Comparison of ENCODE assay signal across 8 mouse cellular contexts in the genomic region with DNA sequence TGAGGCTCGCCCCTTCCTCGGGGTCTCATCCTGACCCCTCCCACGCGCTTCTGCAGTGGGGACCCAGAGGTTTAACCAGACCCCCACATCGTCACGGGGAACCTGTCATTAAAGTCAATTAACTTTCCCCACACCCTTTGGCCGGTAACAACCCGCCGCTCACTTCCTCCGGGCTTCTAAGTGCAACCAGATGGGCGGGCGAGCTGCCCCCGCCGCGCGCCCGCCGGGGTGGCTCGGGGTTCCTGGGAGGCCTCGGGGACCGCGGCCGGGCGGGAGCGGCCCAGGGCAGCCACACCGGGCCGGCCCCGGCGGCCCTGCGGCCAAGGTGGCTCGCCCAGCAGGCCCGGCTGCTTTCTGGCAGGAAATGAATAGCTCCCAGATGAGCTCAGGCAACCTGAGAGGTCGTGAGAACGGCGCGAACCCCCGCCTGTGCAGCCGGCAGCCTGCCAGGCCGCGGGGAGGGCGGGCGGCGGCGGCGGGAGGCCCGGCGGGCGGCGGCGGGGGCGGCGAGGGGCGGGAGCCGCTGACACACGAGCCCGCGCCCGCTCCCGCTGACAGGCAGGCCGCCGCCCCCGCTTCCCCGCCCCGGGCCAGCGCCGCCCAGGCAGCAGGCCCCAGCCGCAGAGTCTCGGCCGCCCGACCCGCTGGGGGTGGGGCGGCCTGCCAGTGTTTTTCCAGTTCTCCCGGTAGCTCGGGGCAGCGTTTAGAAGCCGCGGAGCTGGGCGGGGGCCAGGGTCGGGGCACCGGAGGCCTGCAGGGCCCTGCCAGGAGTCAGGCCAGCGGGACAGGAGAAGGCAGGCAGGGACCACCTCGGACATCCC. TPM values are rescaled to one million over a fixed set of nuclear protein-coding genes. Genes with fewer than 3 reads are reported as not detected.
A peak's percentile ranks its signal among the peaks of the same experiment; 100 is the strongest.
DNase-seq lines count a peak whose midpoint lies in the region; ATAC-seq and TF ChIP-seq lines count a peak whose summit lies in the region.

No protein-coding gene starts in this region.

- peaks cover 32% of the 10 kb centered on the region for H3K27me3 ChIP-seq in forebrain, embryonic 12.5 days
- H3K27me3 ChIP-seq in heart, postnatal 0 days (ENCODE audit: control insufficient read depth, insufficient read depth, low read length): 0 out of 2 replicates have a peak, but pooled peaks cover 9% of the 10 kb centered on the region
- H3K27me3 ChIP-seq in lung, embryonic 14.5 days (ENCODE audit: insufficient read depth, low read length): no peaks in the 10 kb centered on the region

- 0 out of 2 replicates have a peak, but pooled peaks have one; percentile 27 for TF ChIP-seq EP300 in heart, postnatal 0 days (IDR thresholded peaks at IDR 0.05; ENCODE audit: low read depth)

- no peaks in the 10 kb centered on the region for H3K9me3 ChIP-seq in forebrain, embryonic 12.5 days
- H3K9me3 ChIP-seq in heart, postnatal 0 days (replicated peaks; ENCODE audit: control insufficient read depth, low read length): no peaks in the 10 kb centered on the region
- no peaks in the 10 kb centered on the region for H3K9me3 ChIP-seq in lung, embryonic 14.5 days (ENCODE audit: low read depth, low read length)

- peak overlapping the region; percentile 86 for H3K4me2 ChIP-seq in forebrain, embryonic 12.5 days
- peak overlapping the region; percentile 78 for H3K4me2 ChIP-seq in heart, postnatal 0 days (ENCODE audit: low read depth, low read length)
- H3K4me2 ChIP-seq in lung, embryonic 14.5 days: peak overlapping the region; percentile 87

- DNase-seq in brain, adult 2 months (ENCODE audit: low read depth, low spot score): peak; percentile 64
- peak; percentile 86 for DNase-seq in heart, postnatal 0 days (ENCODE audit: low spot score)
- DNase-seq in kidney, postnatal 36 days: peak; percentile 94 to 97
- peak; percentile 93 for DNase-seq in lung, embryonic 14.5 days
- DNase-seq in ovary, postnatal 14 days (ENCODE audit: low spot score): peak; percentile 80
- DNase-seq in thymus, postnatal 10 days (ENCODE audit: low spot score in 2 of 2): peak; percentile 23 to 52

- WGBS in forebrain, embryonic 12.5 days: under 1% methylated on average over 77 of the region's 82 CpGs
- WGBS in heart, postnatal 0 days: under 1% methylated on average over 56 of the region's 82 CpGs
- under 1% methylated on average over 80 of the region's 82 CpGs for WGBS in lung, embryonic 14.5 days

- TF ChIP-seq CTCF in heart, postnatal 0 days (IDR thresholded peaks at IDR 0.05; ENCODE audit: low read depth): no peak
- no peak for TF ChIP-seq CTCF in lung, embryonic 14.5 days (IDR thresholded peaks at IDR 0.05; ENCODE audit: low read depth)

- peak overlapping the region; percentile 47 for H3K4me3 ChIP-seq in forebrain, embryonic 12.5 days (replicated peaks)
- H3K4me3 ChIP-seq in heart, postnatal 0 days (ENCODE audit: low read depth, low read length): peak overlapping the region; percentile 51
- peak overlapping the region; percentile 43 for H3K4me3 ChIP-seq in lung, embryonic 14.5 days (ENCODE audit: low read depth, low read length)

- H3K9ac ChIP-seq in forebrain, embryonic 12.5 days: peak overlapping the region; percentile 64
- H3K9ac ChIP-seq in heart, postnatal 0 days (replicated peaks; ENCODE audit: low read depth, low read length): peak overlapping the region; percentile 68
- H3K9ac ChIP-seq in lung, embryonic 14.5 days: peak overlapping the region; percentile 65

- ATAC-seq in CD4-positive, CD25-positive, alpha-beta regulatory T cell, adult 4 months: peak; percentile 56
- peak; percentile 58 for ATAC-seq in forebrain, embryonic 12.5 days (ENCODE audit: low FRiP score)
- peak; percentile 80 for ATAC-seq in heart, postnatal 0 days (ENCODE audit: insufficient read depth, low read depth)
- ATAC-seq in lung, embryonic 14.5 days (ENCODE audit: insufficient read depth): peak; percentile 82

- H3K36me3 ChIP-seq in forebrain, embryonic 12.5 days (replicated peaks): no peaks in the 10 kb centered on the region
- H3K36me3 ChIP-seq in heart, postnatal 0 days (replicated peaks; ENCODE audit: control insufficient read depth, insufficient read depth, low read length): no peaks in the 10 kb centered on the region
- peaks cover 11% of the 10 kb centered on the region for H3K36me3 ChIP-seq in lung, embryonic 14.5 days (ENCODE audit: insufficient read depth)

- peaks cover 45% of the 10 kb centered on the region for H3K4me1 ChIP-seq in forebrain, embryonic 12.5 days
- peaks cover 10% of the 10 kb centered on the region; the same call in 1 of the 2 replicates for H3K4me1 ChIP-seq in heart, postnatal 0 days (ENCODE audit: control insufficient read depth, insufficient read depth)
- H3K4me1 ChIP-seq in lung, embryonic 14.5 days (ENCODE audit: insufficient read depth): peaks cover 16% of the 10 kb centered on the region

- peak overlapping the region; percentile 84 for H3K27ac ChIP-seq in forebrain, embryonic 12.5 days
- H3K27ac ChIP-seq in heart, postnatal 0 days (ENCODE audit: low read depth): peak overlapping the region; percentile 92
- peak overlapping the region; percentile 99 for H3K27ac ChIP-seq in lung, embryonic 14.5 days (ENCODE audit: low read depth)

RNA-seq across cellular contexts. Expression of gene Hes1, which starts 6.0 kb away (rescaled TPM):
- polyA plus RNA-seq in CD4-positive, CD25-positive, alpha-beta regulatory T cell, adult 4 months (2017; shearing (Covaris generic)): under 1 TPM in 1 of 2 experiments, not detected in 1; 0.22 TPM
- 60.2 and 62.6 TPM in 2 replicates for polyA plus RNA-seq in forebrain, embryonic 12.5 days (2016; fragmentation: Nextera tagmentation; extraction: Ambion mirVana)
- total RNA-seq in heart, postnatal 0 days (2014; rRNA removed; ENCODE audit: low replicate concordance): 19.3 and 20.9 TPM in 2 replicates
- 24.9 and 27.2 TPM in 2 replicates for polyA plus RNA-seq in heart, postnatal 0 days (2015; fragmentation: Nextera tagmentation; extraction: Ambion mirVana)
- polyA plus RNA-seq in lung, embryonic 14.5 days (2014; fragmentation: Nextera tagmentation; extraction: Ambion mirVana): 52.9 and 54.0 TPM in 2 replicates

Comparison
In these comparisons a context has a peak if more than half of its experiments do, and no peak if none do; other contexts are left out.
1. Peak in every context shown above with its lines: DNase-seq, ATAC-seq, H3K4me3 ChIP-seq and H3K27ac ChIP-seq.
2. DNase-seq: peak in every context shown above with its lines; median percentile 96 in kidney, postnatal 36 days; 93 in lung, embryonic 14.5 days; 86 in heart, postnatal 0 days; 80 in ovary, postnatal 14 days; 64 in brain, adult 2 months; 38 in thymus, postnatal 10 days.
3. RNA of gene Hes1, which starts 6.0 kb away (polyA plus RNA-seq): 60.2 to 62.6 TPM in forebrain, embryonic 12.5 days, 52.9 to 54.0 TPM in lung, embryonic 14.5 days and 24.9 to 27.2 TPM in heart, postnatal 0 days; 0.22 TPM in CD4-positive, CD25-positive, alpha-beta regulatory T cell, adult 4 months; every median in the first group is over 10 times any median in the second.